Mouse (Mus musculus): ENCODE results near the gene Smim23. TPM values are rescaled to one million over a fixed set of nuclear protein-coding genes. Genes with fewer than 3 reads are reported as not detected.

Smim23 gene
- polyA plus RNA-seq, 1 experiment from 2014 or later = not detected

DNA sequence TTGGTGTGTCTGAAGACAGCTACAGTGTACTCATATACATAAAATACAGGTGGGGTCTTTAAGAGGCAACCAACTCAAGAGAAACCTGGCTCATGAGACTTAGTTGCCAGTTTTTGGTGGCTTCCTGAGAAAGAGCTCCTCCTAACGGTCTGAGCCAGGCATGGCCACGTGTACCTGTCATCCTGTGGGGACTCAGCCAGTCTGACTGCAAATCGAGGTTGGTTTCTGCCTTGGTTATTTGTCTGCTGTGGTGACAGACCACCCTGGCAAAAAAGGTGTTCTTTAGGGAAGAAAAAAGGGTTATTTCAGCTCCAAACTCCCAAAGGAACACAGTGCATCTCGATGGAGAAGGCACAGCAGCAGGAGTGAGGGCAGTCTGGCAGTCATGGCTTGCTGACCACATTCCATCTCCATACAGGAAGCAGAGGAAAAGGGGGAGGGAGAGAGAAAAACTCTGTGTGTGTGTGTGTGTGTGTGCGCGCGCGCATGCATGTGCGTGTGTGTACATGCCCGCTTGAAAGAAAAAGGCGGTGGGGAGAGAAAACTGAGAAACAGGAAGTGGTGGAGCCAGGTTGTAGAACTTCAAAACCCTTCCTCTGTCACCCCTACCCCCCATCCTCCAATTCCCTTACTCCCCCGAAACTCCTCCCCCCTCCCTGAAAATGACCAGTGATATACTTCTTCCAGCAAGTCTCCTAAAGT is 55.6 kb downstream of the Smim23 start:
- Histone ChIP-seq H3K27ac (replicated peaks) (no peak overlapping the region), H3K4me2 (replicated peaks) (no peak overlapping the region), H3K4me3 (no peak overlapping the region), H3K36me3 (no peaks in the 10 kb centered on the region), H3K9me3 (no peaks in the 10 kb centered on the region), H3K9ac (replicated peaks) (no peak overlapping the region), H3K4me1 (no peaks in the 10 kb centered on the region), H3K27me3 (no peaks in the 10 kb centered on the region)
- no peak for ATAC-seq (ENCODE audit: low FRiP score, low read depth)
- WGBS = 81% methylated on average over 12 of the region's 12 CpGs

Other genes starting within 250 kb of the Smim23 start
- 110 and 115 TPM in 2 replicates for gene Fbxw11, start 181.9 kb downstream of the Smim23 start, polyA plus RNA-seq (2016; fragmentation: Nextera tagmentation; extraction: Ambion mirVana)

All from midbrain, embryonic 12.5 days (tissue).